Mouse (Mus musculus) intestine, embryonic 16.5 days (tissue): ENCODE measurements around the gene Gm609. TPM values are rescaled to one million over a fixed set of nuclear protein-coding genes. Genes with fewer than 3 reads are reported as not detected.

Source experiments
- ATAC-seq: fragments of 200-750 bp; cut with Nextera tagmentation; 2 replicates; pipeline ENCODE4 v1.8.0; 2017; ENCODE audit warnings: moderate TSS enrichment, moderate library complexity
- H3K27ac ChIP-seq: fragments of 300-500 bp; sonication (generic); 2 replicates; pipeline ENCODE4 v1.5.1; 2014; ENCODE audit warnings: mild to moderate bottlenecking, low read length
- H3K27me3 ChIP-seq: fragments of 300-500 bp; sonication (generic); replicated peaks from 2 replicates; pipeline ENCODE4 v1.6.1; 2014; ENCODE audit warnings: low read length, control low read depth, mixed read lengths; ENCODE audit not compliant: control insufficient read depth, insufficient read depth
- H3K36me3 ChIP-seq: fragments of 300-500 bp; sonication (generic); 2 replicates; pipeline ENCODE4 v1.6.1; 2014; ENCODE audit warnings: low read length, control low read depth; ENCODE audit not compliant: control insufficient read depth, insufficient read depth
- H3K4me1 ChIP-seq: fragments of 300-500 bp; sonication (generic); 2 replicates; pipeline ENCODE4 v1.6.1; 2014; ENCODE audit warnings: low read length, control low read depth, mixed read lengths; ENCODE audit not compliant: control insufficient read depth, insufficient read depth
- H3K4me2 ChIP-seq: fragments of 300-500 bp; sonication (generic); 2 replicates; pipeline ENCODE4 v1.6.1; 2014; ENCODE audit warnings: low read depth, low read length, control low read depth
- H3K4me3 ChIP-seq: fragments of 300-500 bp; sonication (generic); 2 replicates; pipeline ENCODE4 v1.5.1; 2014; ENCODE audit warnings: mild to moderate bottlenecking, low read length
- H3K9ac ChIP-seq: fragments of 300-500 bp; sonication (generic); 2 replicates; pipeline ENCODE4 v1.6.1; 2014; ENCODE audit warnings: low read depth, low read length
- H3K9me3 ChIP-seq: fragments of 300-500 bp; sonication (generic); 2 replicates; pipeline ENCODE4 v1.6.1; 2016; ENCODE audit warnings: low read length, control low read depth; ENCODE audit not compliant: control insufficient read depth
- WGBS: fragments of 180-500 bp; shearing (Covaris S2); extraction: QIAGEN DNeasy Blood & Tissue Kit; methylation state at CpG from one replicate; pipeline ENCODE4 v1.1.7; 2014; 5-methylcytosine and 5-hydroxymethylcytosine counted together
- polyA plus RNA-seq: library from polyadenylated mRNA; unstranded; fragments of >200 nt; fragmentation: Nextera tagmentation; extraction: Ambion mirVana; gene quantifications from 2 replicates; pipeline ENCODE4 v1.2.1, GENCODE M21; 2015

Gm609 gene
- polyA plus RNA-seq, 1 experiment from 2014 or later = 2.4 TPM

DNA sequence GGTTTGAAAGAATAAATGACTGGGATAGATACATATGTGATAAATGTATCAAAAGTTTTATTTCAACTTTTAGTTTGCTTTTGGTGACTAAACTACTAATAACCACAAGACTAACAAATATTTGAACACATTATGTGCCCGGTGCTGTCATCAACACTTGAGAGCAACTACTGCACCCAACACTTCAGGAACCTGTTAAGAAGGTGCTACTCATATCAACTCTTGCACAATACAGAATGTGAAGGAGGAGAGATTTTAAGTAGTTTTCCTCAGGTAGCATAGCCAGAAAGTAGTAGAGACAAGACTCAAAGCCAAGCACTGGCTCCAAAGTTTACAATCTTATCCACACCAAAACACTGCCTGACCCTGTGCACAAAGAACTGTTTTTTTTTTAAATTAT lies 90.7 kb downstream of the Gm609 start:
- Histone ChIP-seq H3K36me3 (no peaks in the 10 kb centered on the region), H3K27ac (no peak overlapping the region), H3K9me3 (no peaks in the 10 kb centered on the region), H3K27me3 (no peaks in the 10 kb centered on the region), H3K4me1 (no peaks in the 10 kb centered on the region), H3K9ac (no peak overlapping the region), H3K4me2 (no peak overlapping the region), H3K4me3 (no peak overlapping the region)
- no peak for ATAC-seq
- WGBS = 89% methylated on average over 1 of the region's 1 CpGs

DNA sequence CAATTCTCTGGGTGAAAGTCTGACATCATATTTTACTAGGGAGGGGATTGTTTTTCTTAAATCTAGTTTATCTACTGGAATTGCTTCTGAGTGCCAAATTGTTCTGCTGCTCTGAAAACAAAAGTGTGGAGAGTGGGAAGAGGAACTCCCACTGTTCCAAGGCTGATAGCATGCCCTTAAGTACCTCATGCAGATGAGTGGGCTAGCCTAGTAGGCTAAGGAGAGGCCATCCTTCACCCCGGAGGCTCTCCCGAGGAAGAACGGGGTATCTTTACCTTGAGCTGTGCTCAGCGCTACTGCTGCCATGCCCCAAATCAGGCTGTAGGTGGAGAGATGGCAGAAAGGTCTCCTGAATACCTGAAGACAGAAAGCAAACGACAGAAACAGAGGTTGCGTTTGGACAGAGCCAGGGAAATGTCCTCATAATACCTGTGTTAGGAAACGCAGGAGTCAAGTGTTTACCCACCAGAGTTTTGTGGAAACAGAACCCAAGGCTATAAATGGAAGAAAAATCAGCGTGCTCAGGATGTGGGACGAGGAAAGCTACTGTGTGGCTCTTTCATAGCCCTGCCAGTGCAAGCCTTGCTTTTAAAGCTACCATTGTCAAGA lies 92.7 kb downstream of the Gm609 start:
- 55% methylated on average over 9 of the region's 9 CpGs for WGBS
- 0 out of 2 replicates have a peak overlapping the region, but pooled peaks have one; percentile 4 for H3K27ac ChIP-seq
- H3K4me2 ChIP-seq = no peak overlapping the region
- no peak overlapping the region for H3K4me3 ChIP-seq
- no peaks in the 10 kb centered on the region for H3K9me3 ChIP-seq
- no peak for ATAC-seq
- no peaks in the 10 kb centered on the region for H3K4me1 ChIP-seq
- H3K9ac ChIP-seq = no peak overlapping the region
- H3K27me3 ChIP-seq = no peaks in the 10 kb centered on the region
- no peaks in the 10 kb centered on the region for H3K36me3 ChIP-seq

DNA sequence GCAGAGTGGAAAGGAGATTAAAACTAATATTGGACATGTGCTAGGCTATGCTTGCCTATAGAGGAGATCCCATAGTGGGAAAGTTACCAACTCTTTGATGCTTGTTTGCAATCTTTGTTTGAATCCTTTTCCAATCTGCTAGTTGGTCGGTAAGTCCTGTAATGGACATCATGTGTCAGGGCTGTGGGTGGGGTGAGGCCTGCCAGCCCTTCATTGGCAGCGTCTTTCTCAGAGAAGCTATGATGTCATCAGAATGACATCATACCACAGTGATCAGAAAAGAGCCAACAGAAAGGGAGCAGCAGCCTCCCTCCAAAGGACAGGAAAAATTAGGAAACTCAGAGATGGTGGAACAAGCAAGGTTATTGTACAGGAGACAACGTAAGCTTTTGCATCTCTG lies 93.4 kb downstream of the Gm609 start:
- Histone ChIP-seq H3K27ac (no peak overlapping the region), H3K4me3 (no peak overlapping the region), H3K4me2 (no peak overlapping the region), H3K9ac (no peak overlapping the region), H3K36me3 (no peaks in the 10 kb centered on the region), H3K9me3 (no peaks in the 10 kb centered on the region), H3K4me1 (no peaks in the 10 kb centered on the region), H3K27me3 (no peaks in the 10 kb centered on the region)
- ATAC-seq = no peak
- WGBS = 85% methylated on average over 3 of the region's 3 CpGs

DNA sequence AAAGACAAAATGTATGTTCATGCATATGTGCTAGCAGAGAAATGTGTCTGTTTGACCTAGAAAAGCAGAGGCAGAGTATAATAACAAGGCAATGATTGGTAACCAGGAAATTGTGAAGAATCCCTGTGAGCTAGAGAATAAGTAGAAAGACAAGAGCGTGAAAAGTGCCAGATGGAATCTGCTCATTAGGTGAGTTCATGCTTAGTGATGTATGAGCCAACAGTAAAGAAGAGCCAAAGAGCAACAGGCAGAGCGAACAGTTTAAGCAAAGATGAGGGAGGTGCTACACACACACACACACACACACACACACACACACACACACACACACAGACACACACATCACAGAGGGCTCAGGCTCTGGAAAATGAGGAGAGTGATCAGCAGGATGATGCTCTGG lies 95.3 kb downstream of the Gm609 start:
- Histone ChIP-seq H3K27ac (no peak overlapping the region), H3K9me3 (no peaks in the 10 kb centered on the region), H3K4me2 (no peak overlapping the region), H3K36me3 (no peaks in the 10 kb centered on the region), H3K4me3 (no peak overlapping the region), H3K9ac (no peak overlapping the region), H3K4me1 (no peaks in the 10 kb centered on the region), H3K27me3 (no peaks in the 10 kb centered on the region)
- ATAC-seq = no peak
- WGBS = 84% methylated on average over 2 of the region's 2 CpGs

DNA sequence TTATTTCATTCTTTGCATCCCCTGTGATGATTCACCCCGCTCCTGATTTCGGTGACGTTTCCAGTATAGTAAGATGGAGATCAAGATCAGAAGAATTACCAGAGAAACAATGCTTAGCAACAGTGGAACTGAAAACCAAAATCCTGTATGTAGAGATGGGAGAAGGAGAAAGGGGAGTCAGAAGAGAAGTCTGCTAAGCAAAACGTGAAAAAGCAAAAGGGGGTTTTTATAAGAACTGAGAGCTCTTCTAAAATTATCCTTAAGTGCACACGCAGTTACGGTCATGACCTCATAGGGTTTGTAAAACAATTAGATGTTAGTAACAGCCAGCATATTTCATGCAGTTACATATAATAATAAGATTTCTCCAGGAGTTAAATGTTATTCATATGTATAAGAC lies 100.5 kb downstream of the Gm609 start:
- no peaks in the 10 kb centered on the region for H3K9me3 ChIP-seq
- H3K36me3 ChIP-seq = no peaks in the 10 kb centered on the region
- H3K27me3 ChIP-seq = no peaks in the 10 kb centered on the region
- H3K4me2 ChIP-seq = no peak overlapping the region
- no peak overlapping the region for H3K4me3 ChIP-seq
- H3K9ac ChIP-seq = no peak overlapping the region
- no peak overlapping the region for H3K27ac ChIP-seq
- no peak for ATAC-seq
- 91% methylated on average over 6 of the region's 6 CpGs for WGBS
- H3K4me1 ChIP-seq = no peaks in the 10 kb centered on the region

DNA sequence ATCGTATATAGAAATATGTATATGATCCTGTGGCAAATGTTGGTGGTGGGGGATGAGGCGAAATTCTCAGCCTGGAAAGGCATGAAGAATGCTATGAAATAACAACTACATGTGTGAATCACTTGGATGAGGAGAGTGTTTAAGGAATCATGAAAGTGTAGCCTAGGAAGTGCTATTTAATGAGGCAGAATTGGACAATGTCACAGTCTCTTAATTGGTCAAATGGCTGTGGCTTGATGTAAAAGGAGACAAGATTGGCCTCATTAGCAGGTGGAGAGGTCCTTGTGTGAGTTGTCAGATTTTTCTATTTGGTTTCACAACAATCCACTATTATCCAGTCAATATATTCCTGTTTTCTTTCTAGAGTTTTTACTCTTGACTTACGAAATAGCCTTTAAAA lies 101.1 kb downstream of the Gm609 start:
- H3K9me3 ChIP-seq = no peaks in the 10 kb centered on the region
- no peak overlapping the region for H3K4me3 ChIP-seq
- no peaks in the 10 kb centered on the region for H3K27me3 ChIP-seq
- H3K4me2 ChIP-seq = no peak overlapping the region
- H3K36me3 ChIP-seq = no peaks in the 10 kb centered on the region
- no peak overlapping the region for H3K9ac ChIP-seq
- no peak overlapping the region for H3K27ac ChIP-seq
- ATAC-seq = no peak
- WGBS = 94% methylated on average over 3 of the region's 3 CpGs
- no peaks in the 10 kb centered on the region for H3K4me1 ChIP-seq

DNA sequence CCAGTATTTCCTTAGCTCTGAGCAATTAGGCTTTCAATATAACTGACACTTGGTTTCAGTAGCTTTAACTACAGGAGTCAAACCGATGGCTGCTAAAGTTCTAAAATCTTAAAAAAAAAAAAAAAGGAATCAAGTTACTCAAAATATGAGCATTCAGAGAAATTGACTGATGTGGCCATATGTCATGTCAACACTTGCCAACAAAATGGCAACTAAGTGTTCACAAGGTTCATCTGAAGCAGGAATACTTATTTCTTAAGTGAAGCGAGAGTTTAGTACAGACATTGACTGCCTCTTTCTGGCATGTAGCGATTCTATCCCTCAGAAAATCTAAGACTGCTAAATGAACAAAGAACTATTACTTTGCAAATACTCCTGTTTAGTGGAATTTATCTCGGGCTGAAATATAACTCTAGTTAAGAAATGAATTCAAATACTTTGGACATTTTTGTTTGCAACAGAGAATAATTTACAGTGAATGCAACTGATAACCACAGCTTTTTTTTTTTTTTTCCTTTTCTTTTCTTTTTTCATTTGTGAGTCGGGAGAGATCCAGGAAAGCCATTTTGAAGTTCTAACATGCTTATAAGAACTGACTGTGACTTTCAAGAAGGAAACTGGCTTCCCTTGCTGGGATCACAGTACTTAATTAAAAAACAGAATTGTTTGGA lies 102.3 kb downstream of the Gm609 start:
- Histone ChIP-seq H3K9me3 (no peaks in the 10 kb centered on the region), H3K4me3 (no peak overlapping the region), H3K27me3 (no peaks in the 10 kb centered on the region), H3K9ac (no peak overlapping the region), H3K27ac (no peak overlapping the region), H3K4me1 (no peaks in the 10 kb centered on the region), H3K4me2 (no peak overlapping the region), H3K36me3 (no peaks in the 10 kb centered on the region)
- no peak for ATAC-seq
- WGBS = 87% methylated on average over 5 of the region's 5 CpGs

DNA sequence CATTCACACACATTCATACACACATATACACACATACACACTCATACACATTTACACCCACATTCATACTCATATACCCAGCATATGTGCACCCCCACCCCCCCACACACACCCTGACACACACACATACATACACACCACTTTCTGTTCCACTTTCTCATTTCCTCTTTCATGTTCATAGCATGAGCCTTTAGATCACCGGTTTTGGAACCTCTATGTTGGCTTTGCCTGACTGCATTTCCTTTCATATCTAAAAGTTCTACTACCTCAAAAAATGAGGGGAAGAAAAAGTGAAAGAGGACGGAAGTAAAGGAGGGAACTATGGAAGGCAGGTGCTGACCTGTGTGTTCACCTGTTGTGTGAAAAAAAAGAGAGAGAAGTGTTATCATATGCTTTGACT lies 102.9 kb downstream of the Gm609 start:
- no peaks in the 10 kb centered on the region for H3K36me3 ChIP-seq
- no peak for ATAC-seq
- no peak overlapping the region for H3K27ac ChIP-seq
- no peak overlapping the region for H3K4me2 ChIP-seq
- no peaks in the 10 kb centered on the region for H3K4me1 ChIP-seq
- no peak overlapping the region for H3K4me3 ChIP-seq
- H3K9ac ChIP-seq = no peak overlapping the region
- H3K9me3 ChIP-seq = no peaks in the 10 kb centered on the region
- WGBS = 87% methylated on average over 2 of the region's 2 CpGs
- no peaks in the 10 kb centered on the region for H3K27me3 ChIP-seq

DNA sequence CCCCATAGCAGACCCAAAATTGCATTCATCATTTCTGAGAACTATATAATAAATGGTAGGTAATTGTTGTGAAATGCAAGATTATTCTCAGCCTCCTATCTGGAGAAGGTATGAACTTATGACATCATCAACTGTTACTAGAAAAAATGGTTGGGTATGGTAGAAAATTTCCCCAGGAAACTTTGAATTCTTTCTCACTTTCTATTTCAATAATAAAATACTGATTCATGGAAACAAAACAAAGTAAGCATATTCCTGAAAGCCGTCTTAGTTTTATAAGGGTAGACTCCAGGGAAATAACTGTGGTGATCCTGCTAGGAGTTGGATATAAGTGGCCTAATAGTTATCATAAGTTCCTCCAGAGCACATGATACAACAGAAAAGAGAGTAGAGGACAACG lies 103.7 kb downstream of the Gm609 start:
- no peaks in the 10 kb centered on the region for H3K9me3 ChIP-seq
- WGBS = 87% methylated on average over 2 of the region's 2 CpGs
- no peaks in the 10 kb centered on the region for H3K36me3 ChIP-seq
- H3K4me2 ChIP-seq = no peak overlapping the region
- H3K4me3 ChIP-seq = no peak overlapping the region
- no peak for ATAC-seq
- no peaks in the 10 kb centered on the region for H3K4me1 ChIP-seq
- H3K27ac ChIP-seq = no peak overlapping the region
- no peak overlapping the region for H3K9ac ChIP-seq
- no peaks in the 10 kb centered on the region for H3K27me3 ChIP-seq

DNA sequence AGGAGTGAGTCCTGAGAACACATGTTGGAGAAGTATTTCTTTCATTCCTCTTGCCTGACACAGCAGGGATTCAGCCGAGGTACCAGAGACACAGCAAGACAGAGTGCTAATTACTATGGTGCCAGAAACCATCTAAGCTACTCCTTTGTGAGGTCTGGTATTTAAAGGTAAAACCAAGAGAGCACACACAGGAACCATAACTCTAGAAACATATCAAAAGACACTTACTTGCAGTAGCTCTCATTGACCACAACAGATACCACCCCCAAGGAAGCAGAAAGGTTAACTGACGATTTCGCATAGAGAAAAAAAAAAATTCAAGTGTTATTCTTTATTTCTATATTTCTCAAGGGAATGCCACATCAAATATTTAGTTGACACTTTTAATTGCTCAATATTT lies 111.0 kb downstream of the Gm609 start:
- H3K4me1 ChIP-seq = no peaks in the 10 kb centered on the region
- no peaks in the 10 kb centered on the region for H3K27me3 ChIP-seq
- H3K4me2 ChIP-seq = no peak overlapping the region
- WGBS = 79% methylated on average over 3 of the region's 3 CpGs
- no peak for ATAC-seq
- no peaks in the 10 kb centered on the region for H3K9me3 ChIP-seq
- H3K4me3 ChIP-seq = no peak overlapping the region
- no peak overlapping the region for H3K9ac ChIP-seq
- no peak overlapping the region for H3K27ac ChIP-seq
- H3K36me3 ChIP-seq = no peaks in the 10 kb centered on the region
